Comparison of ENCODE assay signal across 20 mouse cellular contexts in the genomic region with DNA sequence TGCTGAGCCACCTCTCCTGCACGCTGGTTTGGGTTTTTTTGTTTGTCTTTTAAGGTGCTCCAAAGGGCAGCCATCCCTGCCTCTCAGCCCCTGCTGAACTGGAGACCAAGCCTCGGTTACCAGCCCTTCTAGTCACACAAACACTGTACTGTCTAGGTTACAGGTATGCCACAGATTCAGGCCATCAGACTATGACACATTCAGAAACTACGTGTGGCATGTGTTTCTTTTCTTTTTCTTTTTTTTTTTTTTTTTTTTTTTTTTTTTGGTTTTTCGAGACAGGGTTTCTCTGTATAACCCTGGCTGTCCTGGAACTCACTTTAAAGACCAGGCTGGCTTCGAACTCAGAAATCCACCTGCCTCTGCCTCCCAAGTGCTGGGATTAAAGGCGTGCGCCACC. TPM values are rescaled to one million over a fixed set of nuclear protein-coding genes. Genes with fewer than 3 reads are reported as not detected.
"Had no signal": no experiment of that assay in that cellular context is flagged by ENCODE, and none has a peak within 500 bp of the region (broad histone marks: within the 10 kb centered on the region; RNA-seq: fewer than 3 reads in every experiment).

No protein-coding gene starts in this region.

RNA-seq across cellular contexts. Expression of a gene that starts 9.0 kb away (rescaled TPM):
- total RNA-seq: heart, postnatal 10 days; heart, postnatal 14 days; heart, postnatal 25 days; heart, postnatal 36 days; heart, postnatal 4 days; hindbrain, postnatal 0 days; layer of hippocampus, postnatal 10 days; left cerebral cortex, adult 18-20 months; left cerebral cortex, adult 2 months had no signal
- polyA plus RNA-seq: heart, postnatal 0 days; hindbrain, embryonic 11.5 days; hindbrain, embryonic 13.5 days; hindbrain, embryonic 15.5 days; hindbrain, embryonic 16.5 days; hindbrain, postnatal 0 days; intestine, postnatal 0 days; kidney, embryonic 14.5 days; kidney, postnatal 0 days had no signal

RNA-seq across cellular contexts. Expression of a gene that starts 21.0 kb away (rescaled TPM):
- total RNA-seq: hematopoietic stem cell, adult 5-6 weeks; hindbrain, postnatal 0 days had no signal
- polyA plus RNA-seq: intestine, embryonic 14.5 days; large intestine, adult 2 months had no signal
